Mouse (Mus musculus) ovary, adult 18-20 months (tissue): ENCODE results near the gene Napsa.

Experiments
- DNase-seq: peaks from one replicate; pipeline ENCODE4 v3.0.0; 2022; ENCODE audit warnings: low spot score, mixed read lengths

Napsa gene

GRCm38 (mm10) chr7:44571811-44572210 lies 369 bp upstream of the Napsa start:
- DNase-seq = no peak

GRCm38 (mm10) chr7:44572956-44573484 lies 840 bp downstream of the Napsa start:
- DNase-seq = no peak

GRCm38 (mm10) chr7:44576333-44576844 lies 4.2 kb downstream of the Napsa start:
- no peak for DNase-seq

GRCm38 (mm10) chr7:44581637-44582036 lies 9.5 kb downstream of the Napsa start:
- DNase-seq = no peak

- no peak for DNase-seq
Measured at GRCm38 (mm10) chr7:44582709-44583108, 10.5 kb downstream of the Napsa start.

GRCm38 (mm10) chr7:44583146-44583545 lies 11.0 kb downstream of the Napsa start:
- no peak for DNase-seq

GRCm38 (mm10) chr7:44584265-44584804 lies 12.2 kb downstream of the Napsa start:
- DNase-seq = no peak

GRCm38 (mm10) chr7:44584921-44585320 lies 12.7 kb downstream of the Napsa start:
- DNase-seq = no peak

GRCm38 (mm10) chr7:44585606-44586005 lies 13.4 kb downstream of the Napsa start:
- no peak for DNase-seq

- no peak for DNase-seq
Measured at GRCm38 (mm10) chr7:44586518-44586917, 14.3 kb downstream of the Napsa start.

GRCm38 (mm10) chr7:44586930-44587329 lies 14.8 kb downstream of the Napsa start:
- no peak for DNase-seq

- no peak for DNase-seq
Measured at GRCm38 (mm10) chr7:44587676-44588075, 15.5 kb downstream of the Napsa start.

GRCm38 (mm10) chr7:44588338-44588737 lies 16.2 kb downstream of the Napsa start:
- no peak for DNase-seq

- DNase-seq = peak; percentile 62
Measured at GRCm38 (mm10) chr7:44589149-44589548, 17.0 kb downstream of the Napsa start.

GRCm38 (mm10) chr7:44589946-44590345 lies 17.8 kb downstream of the Napsa start:
- no peak for DNase-seq

GRCm38 (mm10) chr7:44590402-44591347 lies 18.5 kb downstream of the Napsa start, which contains the start of gene Kcnc3:
TSS of gene Kcnc3 (plus strand) at chr7:44590664.
- DNase-seq = peak; percentile 80

GRCm38 (mm10) chr7:44591348-44592116 lies 19.4 kb downstream of the Napsa start:
- no peak for DNase-seq

GRCm38 (mm10) chr7:44593051-44593450 lies 20.9 kb downstream of the Napsa start:
- DNase-seq = no peak

- DNase-seq = peak; percentile 66
Measured at GRCm38 (mm10) chr7:44593775-44594174, 21.6 kb downstream of the Napsa start.

GRCm38 (mm10) chr7:44594291-44594690 lies 22.1 kb downstream of the Napsa start:
- DNase-seq = no peak

- no peak for DNase-seq
Measured at GRCm38 (mm10) chr7:44595131-44595561, 23.0 kb downstream of the Napsa start.

GRCm38 (mm10) chr7:44596051-44596450 lies 23.9 kb downstream of the Napsa start:
- DNase-seq = no peak
